Mouse (Mus musculus) liver, adult 2 months (tissue): Measurements from ENCODE around the gene Mpv17.
A peak's percentile ranks its signal among the peaks of the same experiment; 100 is the strongest.

Source experiments
- CTCF ChIP-seq: fragments of 200-500 bp; IDR thresholded peaks from 2 replicates; pipeline ENCODE4 v1.5.1; 2011; ENCODE audit warnings: low read depth, low read length, control low read depth
- POLR2A ChIP-seq: fragments of 200-500 bp; IDR thresholded peaks from 2 replicates; pipeline ENCODE4 v1.6.1; 2011; ENCODE audit warnings: low read length, control low read depth; ENCODE audit not compliant: insufficient read depth; ENCODE audit errors: extremely low read depth

GRCm38 (mm10) chr5:31192045-31192938 is 38.2 kb upstream of the Mpv17 start:
- no peak for TF ChIP-seq POLR2A
- peak; percentile 41; the same call in 1 of the 2 replicates for TF ChIP-seq CTCF
